Mouse (Mus musculus): ENCODE measurements around the gene Lgsn. TPM values are rescaled to one million over a fixed set of nuclear protein-coding genes. Genes with fewer than 3 reads are reported as not detected.

Lgsn gene
- polyA plus RNA-seq (2017; shearing (Covaris generic)), result not detected

DNA sequence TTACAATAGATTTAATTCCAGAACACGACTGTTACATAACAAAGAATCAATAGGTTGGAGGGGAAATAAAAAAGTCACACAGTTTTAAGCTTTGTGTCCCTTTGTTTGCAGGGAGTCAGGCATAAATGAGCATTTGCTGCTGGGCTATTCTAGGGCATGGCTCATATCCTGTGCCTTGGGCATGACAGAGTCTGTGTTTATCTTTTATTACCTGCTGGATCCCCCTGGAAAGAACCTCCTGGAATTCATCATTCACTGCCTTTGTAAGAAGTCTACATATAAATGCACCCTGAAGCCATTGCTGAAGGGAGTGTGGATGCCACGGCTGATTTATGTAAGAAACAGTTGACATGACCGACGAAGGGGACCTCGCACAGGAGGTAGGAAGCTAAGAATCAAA is at the start of gene Lgsn:
Lgsn (plus strand) TSS at position 301 of the 400 bp plus-strand sequence.

DNA sequence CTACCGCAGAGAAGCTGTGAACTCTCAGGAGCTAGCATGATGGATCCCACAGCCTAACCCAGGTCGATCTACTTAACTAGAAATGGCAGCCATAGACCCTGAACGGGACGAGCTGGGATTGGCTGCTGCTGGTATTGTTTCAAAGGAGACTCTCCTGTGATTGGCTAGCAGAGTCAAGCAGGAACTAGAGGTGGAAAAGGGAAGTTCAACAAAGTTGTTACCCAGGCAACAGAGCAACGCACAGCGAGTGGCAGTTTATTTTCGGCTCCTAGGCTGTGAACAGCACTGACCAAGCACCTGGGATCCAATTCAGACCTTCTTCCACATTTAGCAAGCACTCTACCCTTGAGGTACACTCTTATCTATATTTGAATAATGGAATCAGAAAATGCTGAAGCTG is 46.4 kb downstream of the Lgsn start, which contains the start of the genes 4931428L18Rik and Pih1d3:
4931428L18Rik (minus strand) TSS at position 121 of the 400 bp plus-strand sequence.
Pih1d3 (plus strand) TSS at position 275 of the 400 bp plus-strand sequence.

Other genes with a start within 250 kb of the Lgsn start
- gene AC153137.1, start 198.4 kb upstream of the Lgsn start, polyA plus RNA-seq (2017; shearing (Covaris generic)), result not detected
- gene 4931428L18Rik, start 46.3 kb downstream of the Lgsn start, polyA plus RNA-seq (2017; shearing (Covaris generic)), result not detected
- not detected for gene Pih1d3, start 46.4 kb downstream of the Lgsn start, polyA plus RNA-seq (2017; shearing (Covaris generic))